Mouse (Mus musculus): ENCODE results near the gene Gm13278.
"Not testable (repeated sequence)": the region's sequence is repeated elsewhere in the genome, so short reads cannot be mapped to it uniquely, and the experiment has no call there.

DNA sequence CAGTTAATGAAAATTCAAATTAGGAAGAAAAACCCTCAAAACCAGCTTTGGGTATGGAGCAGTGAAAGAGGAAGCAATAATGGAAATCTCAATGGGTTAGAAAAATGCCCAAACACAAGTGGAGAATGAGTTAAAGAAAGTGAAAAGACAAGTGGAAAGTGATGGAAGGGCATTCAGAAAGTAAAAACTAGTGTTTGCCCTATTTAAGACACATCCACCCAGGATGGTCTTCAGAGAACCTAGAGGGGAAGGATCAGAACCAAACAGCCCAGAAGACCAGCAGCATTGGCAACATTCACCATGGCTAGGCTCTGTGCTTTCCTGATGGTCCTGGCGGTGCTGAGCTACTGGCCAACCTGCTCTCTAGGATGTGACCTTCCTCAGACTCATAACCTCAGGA lies 43.9 kb downstream of the Gm13278 start, which contains the start of gene Ifna5:
- TF ChIP-seq CTCF, POLR2A (IDR thresholded peaks at IDR 0.05; ENCODE audit: insufficient read depth, low read depth, low read length): not testable (repeated sequence)
